Mouse (Mus musculus) myocyte (in vitro differentiated cells): ENCODE measurements around the gene Tbc1d14.

Experiments used
- CEBPB ChIP-seq: IDR thresholded peaks from 2 replicates; pipeline ENCODE4 v1.6.1; 2011; ENCODE audit warnings: mild to moderate bottlenecking, moderate library complexity; ENCODE audit not compliant: poor library complexity, insufficient read depth, severe bottlenecking
- E2F4 ChIP-seq: IDR thresholded peaks from one replicate; pipeline ENCODE4 v1.6.1; 2011; ENCODE audit warnings: mild to moderate bottlenecking, control low read depth, moderate library complexity; ENCODE audit not compliant: insufficient read depth
- MAX ChIP-seq: IDR thresholded peaks from one replicate; pipeline ENCODE4 v1.6.1; 2011; ENCODE audit warnings: low read depth, mild to moderate bottlenecking, control low read depth
- MYOD1 ChIP-seq, 3 experiments: IDR thresholded peaks; one replicate each; pipeline ENCODE4 v1.6.1; 2011; ENCODE audit warnings: control low read depth in 2 of 3, low read depth in 2 of 3, mild to moderate bottlenecking in 2 of 3, moderate library complexity in 1 of 3; ENCODE audit not compliant: insufficient read length in 2 of 3, control insufficient read depth in 1 of 3
- MYOG ChIP-seq, 3 experiments: IDR thresholded peaks; one replicate each; pipeline ENCODE4 v1.6.1; 2011; ENCODE audit warnings: control low read depth in 2 of 3, low read depth in 2 of 3, mild to moderate bottlenecking in 2 of 3; ENCODE audit not compliant: insufficient read length in 2 of 3, control insufficient read depth in 1 of 3, insufficient read depth in 1 of 3
- POLR2A ChIP-seq: IDR thresholded peaks from one replicate; pipeline ENCODE4 v1.6.1; 2011; ENCODE audit warnings: low read depth, mild to moderate bottlenecking, control low read depth, moderate library complexity; ENCODE audit not compliant: insufficient read length
- POLR2AphosphoS2 ChIP-seq: IDR thresholded peaks from one replicate; pipeline ENCODE4 v1.6.1; 2011; ENCODE audit warnings: low read depth, control low read depth; ENCODE audit not compliant: insufficient read length
- REST ChIP-seq: IDR thresholded peaks from one replicate; pipeline ENCODE4 v1.6.1; 2011; ENCODE audit warnings: mild to moderate bottlenecking, control low read depth, moderate library complexity; ENCODE audit not compliant: insufficient read depth, insufficient read length
- SRF ChIP-seq: IDR thresholded peaks from one replicate; pipeline ENCODE4 v1.6.1; 2011; ENCODE audit warnings: low read depth; ENCODE audit not compliant: control insufficient read depth, insufficient read length
- TCF12 ChIP-seq: IDR thresholded peaks from one replicate; pipeline ENCODE4 v1.6.1; 2011; ENCODE audit warnings: mild to moderate bottlenecking, control low read depth; ENCODE audit not compliant: poor library complexity, insufficient read depth, severe bottlenecking
- TCF3 ChIP-seq: IDR thresholded peaks from one replicate; pipeline ENCODE4 v1.6.1; 2011; ENCODE audit warnings: low read depth, control low read depth; ENCODE audit not compliant: insufficient read length
- USF1 ChIP-seq: IDR thresholded peaks from one replicate; pipeline ENCODE4 v1.6.1; 2011; ENCODE audit warnings: low read depth, mild to moderate bottlenecking, control low read depth, moderate library complexity

DNA sequence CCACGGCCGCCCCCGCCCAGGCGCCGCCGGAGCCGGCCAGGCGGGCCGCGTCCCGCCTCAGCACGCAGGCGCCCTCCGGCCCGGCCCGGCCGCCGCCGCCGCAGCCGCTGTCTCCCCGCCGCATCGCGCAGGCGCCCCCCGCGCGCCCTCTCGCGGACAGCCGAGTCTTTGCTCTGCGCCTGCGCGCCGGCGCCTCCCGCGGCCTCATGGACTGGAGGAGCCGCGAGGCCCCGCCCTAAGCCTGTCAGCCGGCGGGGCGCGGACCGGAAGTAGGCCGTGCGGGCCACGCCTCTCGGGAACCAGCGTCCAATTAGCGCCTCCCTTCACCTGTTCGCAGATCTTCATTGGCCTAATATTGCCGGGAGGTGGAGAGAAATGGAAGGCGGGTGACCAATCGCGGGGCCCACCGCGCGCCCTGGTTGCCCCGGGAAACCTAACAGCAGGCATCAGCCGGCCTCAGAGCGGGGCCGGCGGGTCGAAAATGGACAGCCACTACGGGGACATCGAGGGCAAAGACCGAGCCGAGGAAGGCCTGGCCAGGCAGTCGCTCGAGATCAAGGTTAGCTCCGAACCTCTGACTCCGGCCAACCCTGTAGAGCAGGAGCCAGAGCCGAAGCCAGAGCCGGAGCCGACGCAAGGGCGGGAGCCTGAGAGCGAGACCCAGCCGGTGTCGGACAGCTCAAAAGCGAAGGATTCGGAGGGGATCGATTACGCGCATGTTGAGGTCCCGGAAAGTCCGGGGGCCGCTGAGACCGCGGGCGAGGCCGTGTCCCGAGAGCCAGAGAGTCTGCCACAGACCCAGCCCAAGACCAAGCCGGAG, 108.7 kb downstream of the Tbc1d14 start, which contains the start of the genes Tada2b and Ccdc96:
- TF ChIP-seq POLR2A, result peak; percentile 66
- TF ChIP-seq TCF12, result no peak
- TF ChIP-seq REST, result no peak
- no peak for TF ChIP-seq MAX
- no peak for TF ChIP-seq POLR2AphosphoS2
- TF ChIP-seq MYOG (IDR thresholded peaks at IDR 0.05; ENCODE audit: control insufficient read depth in 1 of 3, insufficient read depth in 1 of 3, insufficient read length in 2 of 3, low read depth in 2 of 3), result peak in 1 of 3 experiments; percentile 39
- no peak for TF ChIP-seq TCF3
- TF ChIP-seq E2F4, result no peak
- no peak for TF ChIP-seq USF1
- TF ChIP-seq MYOD1 (IDR thresholded peaks at IDR 0.05; ENCODE audit: control insufficient read depth in 1 of 3, insufficient read length in 2 of 3, low read depth in 2 of 3), result no peak
- no peak for TF ChIP-seq CEBPB
- no peak for TF ChIP-seq SRF
